Mouse (Mus musculus): ENCODE data around the gene Olfml1. TPM values are rescaled to one million over a fixed set of nuclear protein-coding genes. Genes with fewer than 3 reads are reported as not detected.

Gene Olfml1
- 0.66 and 0.74 TPM in 2 replicates for polyA plus RNA-seq (2012; rRNA removed)

GRCm38 (mm10) chr7:107567261-107567671, at the start of gene Olfml1:
Olfml1 (plus strand) TSS chr7:107567446.

GRCm38 (mm10) chr7:107594857-107595402, 27.7 kb downstream of the Olfml1 start, which contains the start of gene Ppfibp2:
Ppfibp2 (plus strand) TSS chr7:107595207.

GRCm38 (mm10) chr7:107625061-107625460, 57.8 kb downstream of the Olfml1 start, which contains the start of gene 5330417H12Rik:
5330417H12Rik (minus strand) TSS chr7:107625161.

Other genes with a start within 250 kb of the Olfml1 start
- 0.16 and 0.17 TPM in 2 replicates for gene Syt9, start 196.7 kb upstream of the Olfml1 start, polyA plus RNA-seq (2012; rRNA removed)
- 2.5 and 2.6 TPM in 2 replicates for gene Ppfibp2, start 27.8 kb downstream of the Olfml1 start, polyA plus RNA-seq (2012; rRNA removed)
- not detected in 2 replicates for gene 5330417H12Rik, start 57.7 kb downstream of the Olfml1 start, polyA plus RNA-seq (2012; rRNA removed)
- gene Cyb5r2, start 190.6 kb downstream of the Olfml1 start, polyA plus RNA-seq (2012; rRNA removed): 0.01 and 0.03 TPM in 2 replicates
- not detected in 2 replicates for gene Ovch2, start 233.8 kb downstream of the Olfml1 start, polyA plus RNA-seq (2012; rRNA removed)
- not detected in 2 replicates for gene Olfr467, start 244.8 kb downstream of the Olfml1 start, polyA plus RNA-seq (2012; rRNA removed)